Mouse (Mus musculus) liver, adult (tissue): Measurements from ENCODE around the gene Rimbp2.

Source experiments
- GATA4 ChIP-seq: IDR thresholded peaks from 2 replicates; pipeline ENCODE4 v1.6.1; 2014; ENCODE audit warnings: mild to moderate bottlenecking, low read length; ENCODE audit not compliant: insufficient replicate concordance

The Rimbp2 gene

DNA sequence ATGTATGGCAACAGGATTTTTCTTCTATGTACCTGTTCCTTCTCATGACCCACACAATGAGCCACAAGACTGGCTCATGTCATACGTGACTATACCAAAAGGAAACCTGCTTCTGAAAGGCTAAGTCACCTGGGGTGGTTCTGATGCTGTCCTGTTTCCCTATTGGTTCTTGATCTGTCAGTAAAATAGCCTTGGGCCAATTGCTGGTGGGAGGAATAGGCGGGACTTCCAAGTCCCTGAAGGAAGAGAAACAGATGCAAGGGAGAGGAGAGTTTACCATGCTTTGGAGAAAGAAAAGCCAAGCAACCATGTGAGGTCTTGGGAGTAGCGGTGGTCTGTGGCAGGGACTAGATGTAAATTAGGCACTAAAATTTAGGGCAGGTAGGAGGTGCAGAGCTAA is 81.6 kb downstream of the Rimbp2 start:
- no peak for TF ChIP-seq GATA4

DNA sequence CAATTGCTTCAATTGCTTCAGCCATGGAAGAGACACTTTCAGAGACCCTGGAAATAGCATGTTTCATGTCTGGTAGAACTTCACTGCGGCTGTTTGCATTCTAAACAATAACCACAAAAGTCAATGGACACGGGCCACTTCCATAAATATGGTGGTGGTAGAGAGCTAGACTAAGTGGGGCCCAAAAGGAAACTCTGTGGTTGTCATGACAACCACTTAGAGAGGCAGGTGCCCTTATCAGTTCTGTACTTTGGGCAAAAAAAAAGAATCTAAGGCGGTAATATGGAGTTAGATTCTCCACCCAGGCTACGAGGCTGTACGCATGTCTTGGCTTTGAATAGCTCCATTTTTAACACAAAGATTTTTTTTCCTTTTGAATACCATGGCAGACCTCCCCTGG is 86.5 kb downstream of the Rimbp2 start:
- TF ChIP-seq GATA4, result no peak

- no peak for TF ChIP-seq GATA4
These were observed 87.0 kb downstream of the Rimbp2 start for GRCm38 (mm10) chr5:128866291-128866690.

DNA sequence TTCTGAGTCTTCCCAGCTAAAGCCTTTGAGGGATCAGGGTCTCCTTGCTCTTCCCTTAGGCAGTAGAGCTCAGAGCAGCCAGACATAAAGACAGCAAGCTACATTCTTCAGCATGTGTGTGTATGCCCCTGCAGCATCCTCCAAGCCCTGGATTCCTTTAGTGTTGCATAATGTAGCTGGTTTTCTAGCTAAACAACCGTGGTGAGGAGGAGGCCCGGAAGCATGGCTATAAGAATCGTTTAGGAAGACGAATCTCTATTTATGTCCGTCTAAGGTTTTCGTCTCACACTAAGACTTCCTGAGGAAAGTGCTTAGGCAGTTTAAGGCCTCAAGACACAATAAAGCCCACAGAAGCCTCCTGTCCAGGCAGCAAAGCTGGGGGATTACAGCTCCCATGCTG is 89.8 kb downstream of the Rimbp2 start:
- TF ChIP-seq GATA4, result no peak

DNA sequence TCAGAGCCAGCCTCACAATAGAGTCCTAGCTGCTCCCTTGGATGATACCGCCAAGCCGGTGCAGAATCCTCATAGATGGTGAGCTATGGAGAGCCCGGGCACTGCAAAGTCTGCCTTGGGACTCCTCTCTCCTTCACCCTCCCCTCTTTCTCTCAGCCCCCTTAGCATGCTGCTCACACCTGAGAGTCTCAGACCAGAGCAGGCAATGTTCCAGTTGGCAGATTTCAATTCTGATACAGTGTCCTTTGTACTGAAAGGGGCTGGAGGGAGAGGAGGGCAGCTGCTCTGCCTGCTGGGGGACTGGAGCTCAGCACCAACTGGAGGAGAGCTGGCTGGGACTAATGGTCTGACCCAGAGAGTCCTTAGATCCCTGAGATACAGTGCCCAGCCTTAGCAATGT is 92.4 kb downstream of the Rimbp2 start:
- no peak for TF ChIP-seq GATA4

GRCm38 (mm10) chr5:128852791-128853190 is 100.5 kb downstream of the Rimbp2 start:
- no peak for TF ChIP-seq GATA4

DNA sequence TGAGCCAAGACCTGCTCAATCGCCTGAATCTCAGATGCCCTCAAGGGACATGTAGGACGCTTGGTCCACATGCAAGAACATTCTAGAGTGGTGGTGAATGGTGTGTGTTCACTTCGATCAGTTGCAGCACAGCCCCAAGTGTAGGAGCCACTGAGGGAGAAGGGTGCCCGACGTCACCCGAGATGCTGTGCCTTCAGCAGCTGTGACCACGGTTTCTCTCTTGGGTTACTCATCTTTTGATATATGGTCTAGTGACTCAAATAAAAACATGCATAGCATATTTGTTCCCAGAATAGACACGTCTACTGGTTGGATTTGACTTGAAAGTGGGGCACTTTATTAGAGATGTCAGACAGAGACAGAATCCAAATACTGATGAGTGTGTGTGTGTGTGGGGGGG is 105.5 kb downstream of the Rimbp2 start:
- TF ChIP-seq GATA4, result no peak

GRCm38 (mm10) chr5:128846433-128847040 is 106.7 kb downstream of the Rimbp2 start:
- no peak for TF ChIP-seq GATA4

- no peak for TF ChIP-seq GATA4
These were observed 108.3 kb downstream of the Rimbp2 start for GRCm38 (mm10) chr5:128845033-128845432.

GRCm38 (mm10) chr5:128843982-128844381 is 109.3 kb downstream of the Rimbp2 start:
- TF ChIP-seq GATA4, result no peak

DNA sequence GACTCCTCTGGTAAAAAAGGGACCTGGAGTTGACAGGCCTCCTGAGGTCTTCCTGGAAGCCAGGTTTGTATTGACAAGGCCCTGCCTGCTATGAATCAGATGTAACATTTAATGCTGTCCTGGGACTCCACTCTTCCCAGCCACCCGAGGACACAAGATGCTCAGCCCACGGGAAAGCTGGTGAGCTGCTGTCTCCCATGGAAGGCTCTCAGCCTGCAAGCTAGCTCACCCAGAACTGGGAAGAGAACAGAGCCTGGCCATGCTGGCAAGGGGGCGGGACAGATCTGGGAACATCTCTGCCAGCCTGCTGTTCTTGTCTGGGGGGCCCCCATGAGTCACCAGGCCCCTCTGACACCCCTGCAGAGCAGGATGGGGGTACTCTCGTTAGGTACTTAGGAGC is 111.7 kb downstream of the Rimbp2 start:
- no peak for TF ChIP-seq GATA4

DNA sequence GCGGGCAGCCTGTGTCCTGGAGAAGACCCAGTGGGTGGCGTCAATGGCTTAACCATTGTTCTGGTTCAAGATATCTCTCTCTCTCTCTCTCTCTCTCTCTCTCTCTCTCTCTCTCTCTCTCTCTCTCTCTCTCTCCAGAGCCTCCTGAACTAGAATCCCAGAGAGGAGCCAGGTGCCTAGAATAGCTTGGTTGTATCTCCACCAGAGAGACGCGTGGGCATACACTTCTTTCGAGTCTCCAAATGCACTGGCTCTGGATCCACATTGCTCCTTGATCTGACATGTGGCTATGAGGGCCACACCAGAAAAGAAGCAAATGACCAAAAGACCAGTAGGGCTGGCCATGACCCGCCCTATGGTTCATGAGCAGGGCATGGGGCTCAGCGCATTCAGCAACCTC is 116.2 kb downstream of the Rimbp2 start:
- no peak for TF ChIP-seq GATA4

DNA sequence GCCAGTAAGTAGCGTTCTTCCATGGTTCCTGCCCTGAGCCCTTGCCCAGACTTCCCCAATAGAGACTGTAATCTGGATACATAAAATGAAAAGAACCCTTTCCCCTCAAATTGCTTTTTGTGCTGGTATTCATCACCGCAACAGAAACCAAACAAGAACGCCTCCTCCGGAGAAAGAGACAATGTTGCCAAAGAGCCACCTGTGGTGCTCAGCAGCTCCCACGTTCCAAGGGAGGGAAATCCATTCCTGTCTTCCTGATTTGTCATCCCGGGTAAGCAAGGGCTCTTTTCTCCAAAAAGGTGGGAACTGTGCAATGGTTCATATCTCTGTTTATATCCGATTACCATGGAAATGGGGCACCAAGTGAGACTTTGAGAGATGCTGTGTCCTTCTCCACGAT is 119.2 kb downstream of the Rimbp2 start:
- no peak for TF ChIP-seq GATA4

- TF ChIP-seq GATA4, result no peak
These were observed 130.4 kb downstream of the Rimbp2 start for GRCm38 (mm10) chr5:128822843-128823242.

- no peak for TF ChIP-seq GATA4
These were observed 133.5 kb downstream of the Rimbp2 start for GRCm38 (mm10) chr5:128819638-128820285.

GRCm38 (mm10) chr5:128815629-128816028 is 137.7 kb downstream of the Rimbp2 start:
- TF ChIP-seq GATA4, result no peak

DNA sequence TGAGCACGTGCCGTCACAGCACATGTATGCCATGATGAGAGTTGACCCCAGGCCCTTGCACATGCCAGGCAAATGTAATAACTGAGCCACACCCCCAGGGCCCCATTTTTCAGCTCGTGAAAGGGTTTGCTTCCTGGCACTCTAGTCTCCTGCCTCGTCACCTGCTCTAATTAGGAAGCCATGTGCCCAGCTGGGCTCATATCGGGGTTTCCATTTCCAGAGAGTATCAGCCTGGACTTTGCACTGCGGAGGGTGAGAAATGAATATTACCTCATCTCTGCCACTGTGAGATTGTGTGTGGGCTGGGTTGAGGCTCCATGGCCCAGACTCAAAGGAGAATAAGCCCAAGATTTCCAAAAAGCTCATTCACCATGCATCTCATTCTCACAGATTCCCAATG is 138.2 kb downstream of the Rimbp2 start:
- no peak for TF ChIP-seq GATA4
